Mouse (Mus musculus) c-Kit-negative CD71-positive TER-119-positive erythroid progenitor cells, embryonic 14.5 days (primary cell): ENCODE measurements around the gene Cryba4.

Source experiments
- DNase-seq: peaks from one replicate; pipeline ENCODE4 v3.0.0-alpha.2; 2013; ENCODE audit warnings: low read depth, low spot score

Gene Cryba4

DNA sequence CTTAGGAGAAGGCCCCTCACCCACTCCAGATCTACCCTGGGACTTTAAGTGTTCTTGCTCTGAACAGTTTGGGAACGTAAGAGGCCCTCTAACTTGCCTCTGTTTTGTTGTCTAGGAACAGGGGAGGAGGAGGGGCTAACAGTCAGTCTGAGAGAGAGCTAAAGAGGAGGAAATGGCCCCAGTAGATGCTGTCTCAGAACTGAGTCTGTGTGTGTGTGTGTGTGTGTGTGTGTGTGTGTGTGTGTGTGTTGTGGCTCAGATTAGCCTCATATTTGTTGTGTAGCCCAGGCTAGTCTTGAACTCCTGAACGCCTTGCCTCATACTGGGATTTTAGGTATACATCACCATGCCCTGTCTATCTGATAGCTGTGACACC, 34.3 kb upstream of the Cryba4 start:
- DNase-seq = no peak

DNA sequence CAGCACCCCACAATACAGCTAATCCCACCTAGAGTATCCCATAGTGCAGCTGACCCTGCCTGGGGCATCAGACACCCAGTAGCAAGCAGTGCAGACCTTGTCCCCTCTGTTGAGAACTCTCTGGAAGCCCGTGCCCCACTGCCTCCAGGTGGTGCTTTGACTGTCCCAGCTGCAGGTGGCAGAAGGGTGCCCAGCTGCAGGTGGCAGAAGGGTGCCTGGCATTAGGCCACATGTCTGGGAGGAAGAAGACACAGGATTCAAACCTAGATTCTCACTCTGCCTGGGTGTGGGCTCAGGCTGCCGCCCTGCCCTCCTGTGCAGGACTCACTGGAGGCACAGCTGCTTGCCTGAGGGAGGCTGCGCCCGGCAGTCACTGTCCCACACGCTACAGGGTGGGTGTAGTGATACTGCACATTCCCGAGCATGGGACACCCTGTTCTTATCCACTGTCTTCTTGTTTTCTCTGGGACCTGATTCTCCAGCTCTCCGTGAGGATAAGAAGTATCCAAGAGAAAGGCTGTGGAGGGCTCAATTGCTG, 33.3 kb upstream of the Cryba4 start:
- no peak for DNase-seq

DNA sequence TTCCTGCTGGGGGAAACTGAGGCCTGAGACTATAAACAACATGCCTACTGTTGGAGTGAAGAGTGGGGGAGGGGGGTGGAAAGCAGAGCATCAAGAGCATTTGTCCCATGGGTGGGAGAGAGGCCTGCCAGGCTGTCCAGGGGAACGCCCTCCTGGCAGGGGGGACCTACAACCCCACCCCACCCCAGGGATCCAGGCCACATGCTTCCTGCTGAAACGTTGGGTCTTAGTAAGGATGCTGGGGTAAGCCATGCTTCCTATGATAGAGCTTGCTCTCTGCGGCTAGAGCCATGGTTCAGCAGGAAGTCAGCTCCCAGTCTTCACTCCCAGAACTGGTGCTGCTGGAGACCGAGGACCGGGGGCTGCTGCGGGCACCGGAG, 31.9 kb upstream of the Cryba4 start:
- no peak for DNase-seq

DNA sequence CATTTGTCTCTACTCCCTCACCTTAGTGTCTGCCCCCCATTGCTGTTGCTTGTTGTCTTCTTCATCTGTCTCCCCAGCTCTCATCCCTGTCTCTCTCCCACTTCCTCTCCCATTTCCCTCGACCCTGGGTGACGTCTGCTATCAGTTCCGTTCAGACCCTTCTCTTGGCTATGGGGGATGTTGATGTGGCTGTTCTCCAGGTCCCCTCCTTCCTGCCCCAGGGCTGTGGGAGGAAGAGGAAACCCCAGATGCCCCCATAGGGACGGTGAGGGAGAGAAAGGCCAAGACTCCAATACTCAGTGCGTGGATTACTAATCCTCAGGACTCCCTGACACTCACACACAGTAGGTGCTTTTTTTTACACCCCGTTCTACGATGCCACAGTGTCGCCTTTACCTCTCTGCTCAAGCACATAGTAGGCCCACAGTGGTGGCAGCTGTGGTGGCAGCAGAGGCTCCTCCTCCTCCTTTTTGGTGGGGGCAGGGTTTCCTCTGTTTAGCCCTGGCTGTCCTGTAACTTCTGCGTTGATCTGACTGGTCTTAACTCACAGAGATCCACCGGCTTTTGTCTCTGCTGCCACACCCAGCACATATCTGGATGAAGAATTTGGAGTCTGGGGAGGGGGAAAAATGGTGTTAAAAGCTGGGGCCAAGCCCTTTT, 31.4 kb upstream of the Cryba4 start:
- DNase-seq = no peak

DNA sequence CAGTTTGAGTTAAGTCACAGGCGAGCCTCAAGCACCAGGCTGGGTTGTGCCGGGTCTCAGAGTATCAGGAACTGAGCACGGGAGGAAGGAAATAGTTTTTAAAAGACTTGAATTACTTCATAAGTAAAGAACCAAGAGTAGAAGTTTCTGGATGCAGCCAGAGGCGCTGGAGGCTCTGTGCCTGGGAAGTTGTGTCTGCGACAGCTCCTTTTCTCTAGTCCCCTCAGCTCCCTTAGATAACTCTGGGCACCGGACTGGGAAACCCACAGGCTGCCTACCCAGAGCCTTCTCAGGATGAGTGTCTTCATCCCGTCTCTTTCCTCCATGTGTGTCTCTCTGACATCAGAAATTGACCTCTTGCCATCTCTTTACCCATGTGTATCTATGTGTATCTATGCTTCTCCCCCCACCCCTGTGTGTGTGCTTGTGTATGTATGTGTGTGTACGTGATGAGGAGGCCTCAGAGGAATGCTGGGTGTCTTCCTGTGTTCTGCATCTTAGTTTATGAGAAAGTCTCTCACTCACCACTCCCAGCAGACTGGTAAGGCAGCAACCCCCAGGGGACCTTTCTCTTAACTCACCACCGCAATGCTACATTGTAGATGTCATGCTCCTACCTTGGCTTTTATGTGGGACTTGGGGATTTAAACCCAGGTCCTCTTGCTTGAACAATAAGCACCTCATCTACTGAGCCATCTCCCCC, 30.6 kb upstream of the Cryba4 start:
- DNase-seq = no peak

DNA sequence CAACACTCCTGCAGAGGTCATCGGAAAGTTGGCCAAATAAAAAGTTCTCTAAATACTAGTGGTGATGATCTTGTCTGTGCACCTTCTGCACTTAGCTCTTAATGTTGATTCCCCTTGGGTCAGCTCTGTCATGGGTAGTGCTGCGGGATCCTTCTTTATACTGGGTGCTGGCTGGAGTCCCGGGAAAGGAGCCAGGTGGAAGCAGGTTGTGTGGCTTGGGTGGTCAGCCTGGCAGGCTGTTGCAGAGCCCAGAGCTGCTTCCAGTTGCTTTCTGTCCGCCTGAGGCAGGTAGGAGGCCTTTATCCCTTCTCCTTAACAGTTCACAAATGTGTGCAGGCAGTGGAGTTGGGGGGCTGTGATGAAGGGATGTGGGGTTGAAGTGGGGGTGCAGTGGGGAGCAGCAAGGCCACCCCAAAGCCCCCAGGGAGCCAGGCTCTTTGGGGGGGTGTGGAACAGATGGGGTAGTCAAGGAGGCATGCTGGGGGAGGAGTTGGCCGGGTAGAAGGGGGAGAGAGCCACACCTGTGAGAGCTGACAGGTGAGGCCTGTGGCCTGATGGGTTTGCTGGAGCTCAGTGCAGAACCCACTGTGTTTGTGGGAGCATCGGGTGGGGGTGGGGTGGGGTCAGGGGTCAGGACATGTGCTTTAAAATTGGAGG, 29.9 kb upstream of the Cryba4 start:
- no peak for DNase-seq

DNA sequence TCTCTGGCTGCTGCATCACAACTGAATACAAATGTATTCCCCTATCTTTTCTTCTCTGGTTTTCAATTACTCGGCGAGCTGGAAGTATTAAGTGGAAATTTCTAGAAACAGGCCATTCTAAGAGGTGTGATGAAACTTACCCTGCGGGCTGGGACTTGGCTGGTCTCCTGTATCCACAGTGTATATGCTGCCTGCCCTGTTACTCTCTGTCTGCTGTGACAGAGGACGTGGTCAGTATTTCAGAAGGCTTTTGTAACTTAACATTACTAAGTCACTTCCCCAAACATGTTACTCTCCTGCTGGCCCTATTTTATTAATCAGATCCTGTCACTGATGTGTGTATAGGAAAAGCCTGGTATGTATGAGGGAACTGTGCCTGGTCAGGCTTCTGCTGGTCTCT, 29.4 kb upstream of the Cryba4 start:
- no peak for DNase-seq

DNA sequence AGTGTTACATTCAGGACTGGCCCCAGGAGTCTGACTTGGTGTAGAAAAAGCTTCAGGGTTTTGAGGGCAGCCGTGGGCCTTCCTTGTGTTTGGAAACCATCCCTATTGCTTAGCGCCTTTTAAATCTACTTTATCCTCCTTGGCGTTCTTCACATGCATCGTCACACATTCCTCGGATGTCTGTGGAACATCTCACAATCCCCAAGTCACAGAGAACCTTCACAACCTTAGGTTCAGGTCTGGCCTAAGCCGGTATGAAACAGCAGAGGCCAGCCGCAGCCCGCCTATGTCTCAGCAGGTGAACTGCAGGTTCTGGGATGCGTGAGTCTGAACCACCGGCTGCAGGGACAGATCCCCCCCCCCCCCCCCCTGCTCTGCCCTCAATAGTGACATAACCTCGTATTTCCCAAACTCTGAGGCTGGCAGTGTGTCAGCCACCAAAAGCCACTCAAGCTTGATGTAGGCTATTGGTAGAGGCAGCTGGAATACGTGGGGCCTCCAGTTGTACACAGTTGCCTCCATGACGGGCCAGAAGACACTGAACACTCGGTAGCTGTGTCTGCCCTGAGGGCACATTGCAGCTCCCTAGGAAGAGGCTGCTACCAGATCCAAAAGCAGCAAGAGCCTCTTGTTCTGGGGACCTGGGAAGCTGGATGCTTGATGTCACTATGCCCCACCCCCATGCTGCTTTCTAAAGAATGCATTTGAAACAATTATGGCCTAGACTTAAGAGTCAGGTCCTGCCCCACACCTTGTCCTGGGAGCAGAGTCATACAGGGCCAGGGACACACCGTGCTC, 28.7 kb upstream of the Cryba4 start:
- DNase-seq = no peak

DNA sequence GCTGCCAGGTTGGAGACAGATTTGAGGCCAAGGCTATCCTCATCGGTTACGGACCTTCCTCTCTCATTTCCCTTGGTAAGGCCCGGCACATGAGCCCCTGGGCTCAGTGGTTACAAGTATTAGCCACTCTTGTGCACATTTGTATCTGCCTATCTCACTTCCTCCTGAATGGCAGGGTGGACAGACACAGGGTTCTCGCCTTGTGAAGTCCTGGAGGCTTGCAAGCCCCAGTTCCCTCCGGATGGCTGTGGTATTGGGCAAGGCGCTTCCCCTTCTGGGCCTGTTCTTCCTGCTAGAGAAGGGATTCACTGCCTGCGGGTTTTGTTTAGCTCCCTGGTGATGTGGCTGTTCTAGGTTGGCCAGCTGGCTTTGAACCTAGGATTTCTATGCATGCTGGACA, 27.8 kb upstream of the Cryba4 start:
- no peak for DNase-seq

DNA sequence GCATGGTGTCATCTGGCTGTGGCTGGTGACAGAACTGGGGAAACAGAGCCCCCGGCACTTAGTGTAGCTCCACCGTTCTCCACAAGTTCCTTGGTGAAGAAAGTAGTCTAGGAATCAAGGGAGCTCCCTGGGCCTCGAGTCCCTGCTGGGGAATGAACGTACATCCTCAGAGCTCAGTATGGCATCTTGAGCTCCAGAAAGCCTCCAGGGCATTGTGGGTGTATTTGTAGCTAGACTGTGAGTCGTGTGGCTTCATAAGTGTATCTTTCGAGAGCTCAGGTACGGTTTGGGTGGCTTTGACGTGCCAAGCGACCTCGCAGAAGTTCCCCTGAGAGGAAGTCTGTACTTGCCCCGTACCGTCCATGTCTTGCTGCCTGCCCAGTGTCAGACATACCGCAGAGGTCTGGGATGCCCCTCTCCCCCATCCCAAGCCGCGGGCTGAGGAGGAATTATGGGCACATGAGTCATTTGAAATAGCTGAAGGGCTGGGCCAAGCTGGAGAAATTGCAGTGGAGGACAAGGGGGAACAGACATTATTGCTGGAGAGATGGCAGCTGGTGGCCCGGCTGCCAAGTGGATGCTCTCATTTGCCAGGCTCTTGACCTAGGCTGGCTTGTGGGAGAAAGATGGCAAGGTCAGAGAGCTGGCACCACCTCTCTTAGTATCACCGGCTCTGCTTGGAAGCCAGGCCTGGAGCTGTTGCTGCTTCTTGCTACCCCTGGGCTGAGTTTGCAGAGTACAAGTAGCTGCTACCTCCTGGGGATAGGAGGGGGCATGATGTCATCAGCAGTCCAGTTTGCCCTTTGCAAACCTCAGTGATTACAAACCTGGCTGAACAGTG, 27.1 kb upstream of the Cryba4 start:
- no peak for DNase-seq

DNA sequence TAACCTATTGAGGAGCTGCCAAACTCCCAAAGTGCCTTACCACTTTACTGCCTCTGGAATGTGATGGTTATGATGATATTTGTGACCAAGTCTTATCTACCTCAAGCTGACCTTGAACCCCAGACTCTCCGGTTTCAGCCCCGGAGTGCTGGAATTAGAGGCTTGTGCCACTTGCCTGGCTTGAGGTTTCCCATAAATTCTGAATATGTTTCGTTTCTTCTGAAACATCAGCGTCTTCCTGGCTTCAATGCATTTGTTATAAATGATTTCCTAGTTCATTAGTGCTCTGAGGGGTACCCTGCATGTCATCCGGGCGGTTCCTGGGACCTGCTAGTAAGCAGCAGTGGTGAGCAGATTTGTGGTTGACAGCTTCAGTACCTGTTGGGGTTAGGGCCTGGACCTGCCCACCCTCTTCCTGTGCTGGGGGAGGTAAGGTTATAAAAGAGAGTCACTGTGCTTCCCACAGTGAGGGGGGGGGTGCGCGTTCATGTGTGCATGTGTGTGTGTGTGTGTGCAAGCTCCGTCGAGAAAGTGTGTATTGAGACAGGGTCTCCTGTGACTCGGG, 25.7 kb upstream of the Cryba4 start:
- no peak for DNase-seq

DNA sequence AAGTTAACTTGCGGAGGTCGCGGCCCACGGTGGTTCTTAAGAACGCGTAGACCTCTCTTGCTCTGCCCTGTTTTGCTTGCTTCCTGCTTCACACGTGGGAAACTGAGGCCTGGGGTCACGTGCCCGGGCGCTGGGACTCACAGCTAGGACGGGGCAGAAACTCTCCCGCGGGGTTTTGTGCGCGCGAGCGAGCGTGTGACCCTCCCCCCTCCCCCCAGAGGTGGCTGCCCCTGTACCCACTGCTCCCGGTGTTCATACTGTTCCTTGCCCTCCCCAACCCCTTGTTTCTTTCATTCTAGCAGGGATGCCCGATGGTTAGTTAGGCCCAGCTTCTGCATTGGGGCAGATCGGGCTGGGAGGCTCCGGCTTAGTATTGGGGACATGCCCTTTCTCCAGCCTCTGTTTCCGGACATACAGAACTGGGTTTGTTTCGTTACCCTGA, 24.6 kb upstream of the Cryba4 start:
- no peak for DNase-seq

DNA sequence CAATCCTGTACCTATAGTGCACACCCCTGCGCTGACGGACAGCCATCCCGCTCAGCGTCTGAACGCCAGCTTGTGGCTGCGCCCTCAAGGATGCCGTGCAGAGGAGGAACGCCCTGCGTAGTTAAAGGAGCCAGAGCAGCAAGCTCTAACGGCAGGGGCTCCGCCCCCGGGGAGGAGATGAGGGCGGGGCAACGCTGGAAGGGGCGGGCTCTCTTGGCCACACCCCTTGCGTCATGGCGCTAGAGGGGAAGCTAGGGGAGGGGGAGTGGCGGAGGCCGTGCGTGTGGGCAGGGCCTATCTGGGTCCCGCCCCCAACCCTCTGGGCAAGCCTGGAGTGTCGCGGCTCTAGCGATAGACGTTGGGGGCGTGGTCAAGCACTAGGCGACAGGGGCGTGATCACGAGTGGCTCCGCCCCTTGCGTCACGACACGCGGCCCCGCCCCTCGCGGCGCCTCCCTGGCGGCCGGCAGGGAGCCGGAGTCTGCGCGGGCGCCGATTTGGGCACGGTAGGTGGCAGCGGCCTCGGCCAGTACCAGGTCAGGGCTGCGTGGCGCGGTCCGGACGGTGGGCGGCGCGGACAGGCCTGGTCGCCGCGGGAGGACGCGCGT, 24.1 kb upstream of the Cryba4 start, which contains the start of gene Tpst2:
TSS of gene Tpst2 (plus strand) at position 425 of the 607 bp plus-strand sequence.
- DNase-seq = peak; percentile 97

DNA sequence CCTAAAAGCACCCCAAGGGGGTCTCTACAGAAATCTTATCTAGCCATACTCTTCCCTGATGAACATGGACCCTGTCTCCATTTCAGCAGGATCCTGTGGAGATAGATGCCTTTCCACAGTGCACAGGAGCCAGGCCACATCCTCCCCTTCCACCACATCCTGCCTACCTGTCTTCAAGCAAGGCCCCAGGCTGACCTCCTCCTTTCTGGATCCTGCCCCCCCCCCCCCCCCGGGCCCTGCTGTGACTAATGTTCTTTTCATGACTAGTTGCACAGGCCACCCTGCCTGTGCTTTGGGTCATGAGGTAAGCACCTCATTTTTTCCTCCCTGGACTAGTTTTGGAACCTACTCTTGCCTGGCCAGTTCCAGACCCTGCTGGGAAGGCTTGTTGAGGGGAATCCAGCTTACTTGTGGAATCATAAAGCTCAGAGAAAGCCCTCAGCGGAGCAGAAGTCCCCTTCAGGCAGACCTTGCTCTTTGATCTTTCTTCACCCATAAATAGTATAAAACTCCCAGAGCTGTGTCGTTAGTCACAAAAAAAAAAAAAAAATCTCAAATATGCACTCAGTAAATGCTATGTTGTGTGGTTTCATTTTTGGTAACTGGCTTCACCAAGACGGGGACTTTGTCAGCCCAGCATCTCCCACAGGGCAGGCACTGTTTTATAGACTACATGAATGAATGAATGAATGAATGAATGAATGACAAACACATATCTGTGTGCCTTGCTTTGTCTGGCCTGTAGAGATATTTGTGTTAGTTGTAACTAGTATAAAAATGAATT, 22.9 kb upstream of the Cryba4 start:
- no peak for DNase-seq

DNA sequence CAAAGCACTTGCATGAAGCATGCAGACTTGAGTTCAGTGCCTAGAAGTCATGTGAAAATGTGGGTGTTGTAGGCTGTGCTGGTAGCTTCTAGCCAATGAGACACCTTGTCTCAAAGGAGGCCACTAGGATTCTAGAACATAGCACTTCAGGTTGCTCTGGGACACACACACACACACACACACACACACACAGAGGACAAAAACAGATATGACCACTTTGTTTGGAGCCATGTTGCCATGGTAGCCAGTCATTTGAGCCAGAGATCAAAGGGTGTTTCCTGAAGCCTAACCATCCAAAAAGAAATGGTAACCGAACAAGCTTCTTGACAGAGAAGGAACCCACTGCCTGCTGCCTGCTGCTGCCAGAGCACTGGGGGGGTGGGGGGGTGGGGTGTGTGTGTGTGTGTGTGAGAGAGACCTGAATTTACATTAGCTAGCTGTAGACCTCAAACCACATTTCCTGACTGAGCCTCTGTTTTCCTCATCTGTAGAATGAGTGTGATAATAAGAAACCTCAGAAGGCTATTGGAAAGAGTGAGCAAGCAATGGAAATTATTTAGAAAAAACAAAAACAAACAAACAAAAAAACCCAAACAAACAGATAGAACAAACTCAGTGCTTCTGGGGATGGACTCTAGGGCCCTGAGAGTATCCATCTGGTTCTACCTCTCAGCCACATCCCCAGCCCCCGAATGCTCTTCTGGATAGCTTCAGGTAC, 21.6 kb upstream of the Cryba4 start:
- no peak for DNase-seq

DNA sequence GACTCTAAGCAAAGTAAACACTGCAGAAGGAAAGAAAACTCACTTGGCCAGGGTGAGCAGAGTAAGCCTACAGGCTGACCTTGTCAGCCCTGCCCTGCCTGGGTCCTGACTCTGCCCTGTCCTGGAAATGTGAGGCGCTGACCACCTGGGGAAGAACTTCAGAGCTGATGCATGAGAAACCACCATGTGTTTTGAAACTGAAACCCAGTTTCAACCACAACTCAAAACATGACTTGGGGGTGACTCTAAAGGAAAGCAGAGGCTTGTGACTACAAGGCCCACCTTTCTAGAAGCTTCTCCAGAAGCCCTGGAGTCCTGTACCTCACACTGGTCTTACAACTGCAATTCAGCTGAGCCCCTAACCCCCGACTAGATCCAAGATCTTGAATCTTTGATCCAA, 20.6 kb upstream of the Cryba4 start:
- DNase-seq = no peak

DNA sequence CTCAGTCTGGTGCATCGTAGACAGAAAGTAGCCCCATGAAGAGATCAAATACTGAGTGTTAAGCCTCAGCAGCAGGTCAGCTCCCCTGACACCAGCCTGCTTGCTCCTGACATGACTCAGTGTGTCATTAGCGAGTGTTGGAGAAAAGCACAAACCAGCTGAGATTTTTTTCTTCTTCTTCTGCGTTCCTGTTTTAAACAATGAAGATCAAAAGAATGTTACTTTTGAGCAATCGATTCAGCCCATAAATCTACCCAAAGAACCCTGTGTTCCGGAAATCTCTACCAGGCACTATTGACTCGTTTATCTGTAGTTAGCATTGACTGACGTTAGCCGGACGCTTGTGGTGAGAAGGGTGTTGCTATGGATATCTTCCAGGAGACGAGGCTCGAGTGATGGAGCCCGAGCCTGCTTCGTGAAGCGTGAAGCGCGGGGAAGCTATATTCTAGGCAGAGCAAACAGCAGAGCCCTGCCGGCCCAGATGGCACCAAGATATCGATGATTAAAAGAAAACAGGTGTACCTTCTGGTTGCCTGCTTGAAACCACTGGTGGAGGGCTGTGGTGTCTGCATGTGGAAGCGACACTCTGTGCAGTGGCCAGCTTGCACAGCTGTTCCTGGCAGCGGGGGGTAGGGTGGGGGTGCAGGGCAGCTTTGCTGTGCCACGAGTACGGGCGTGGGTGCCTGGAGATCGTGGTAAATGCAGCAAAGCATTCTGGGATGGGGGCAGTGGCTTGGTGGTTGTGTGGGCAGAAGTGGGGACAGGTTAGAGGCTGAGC, 18.6 kb upstream of the Cryba4 start:
- no peak for DNase-seq
